Mouse (Mus musculus) Patski (cell line): ENCODE measurements at regions not wholly inside any gene's neighbourhood (a gene's known extent, or its start where the extent isn't known, plus 50 kb on each side); places are given as distances from the start of the nearest gene placed in this dataset.

Experiments
- ATAC-seq: fragments of 100-300 bp; one replicate; pipeline ENCODE4 v1.8.0; 2021
- CTCF ChIA-PET: fragments of 350-600 bp; sonication (Branson Sonifier 250); formaldehyde crosslinking; loops from one replicate; lab custom pipeline; 2022; ENCODE audit warnings: inconsistent platforms; lab: Charles Lee
- POLR2A ChIA-PET: fragments of 350-600 bp; sonication (Branson Sonifier 250); formaldehyde crosslinking; loops from one replicate; lab custom pipeline; 2022; ENCODE audit warnings: antibody characterized with exemption, inconsistent platforms; lab: Charles Lee
- DNase-seq: peaks from one replicate; pipeline ENCODE4 v3.0.0-alpha.2; 2011; ENCODE audit warnings: low read depth, low spot score
- H3K27me3 ChIP-seq: fragments of 371-371 bp; one replicate; pipeline ENCODE4 v1.5.1; 2021
- CTCF ChIP-seq: fragments of 100-300 bp; IDR thresholded peaks from one replicate; pipeline ENCODE4 v1.5.1; 2021
- in situ Hi-C: fragments of 300-500 bp; cut with MboI; formaldehyde crosslinking; loops from 3 replicates; pipeline ENCODE4 v1.11.1; 2018; ENCODE audit warnings: low pct_unique_long_range_greater_than_20kb, mixed read lengths

- in situ Hi-C loops, result no loop called here
- POLR2A ChIA-PET, result no interaction called here
- TF ChIP-seq CTCF, result no peak
- H3K27me3 ChIP-seq, result no peaks in the 10 kb centered on the region
- CTCF ChIA-PET, result no interaction called here
- ATAC-seq, result no peak
- DNase-seq, result no peak
Observed at GRCm38 (mm10) chr1:5311656-5312055, 504.0 kb downstream of the Gm37988 start.

GRCm38 (mm10) chr1:5315839-5316238, 508.1 kb downstream of the Gm37988 start:
- no peak for ATAC-seq
- in situ Hi-C loops, result no loop called here
- ChIA-PET POLR2A (no interaction called here), CTCF (no interaction called here)
- no peak for TF ChIP-seq CTCF
- H3K27me3 ChIP-seq, result no peaks in the 10 kb centered on the region
- no peak for DNase-seq

DNA sequence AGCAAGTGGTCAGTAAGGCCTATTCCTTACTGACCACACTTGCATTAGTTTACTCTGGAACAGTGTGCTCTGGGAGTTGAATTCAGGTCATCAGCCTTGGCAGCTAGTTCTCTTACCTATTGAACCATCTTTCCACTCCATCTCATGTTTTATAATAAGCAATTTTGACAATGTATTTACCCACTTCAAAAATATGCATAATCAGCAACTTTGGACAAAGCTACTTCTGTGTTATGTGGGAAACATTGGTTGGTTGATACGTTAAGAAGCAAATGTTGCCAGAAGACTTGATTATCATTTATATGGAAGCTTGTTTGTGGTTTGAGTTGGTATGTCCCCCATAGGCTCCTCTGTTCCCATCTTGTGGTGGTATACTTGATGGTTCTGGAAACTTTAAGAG, 509.4 kb downstream of the Gm37988 start:
- in situ Hi-C loops, result no loop called here
- TF ChIP-seq CTCF, result no peak
- DNase-seq, result no peak
- H3K27me3 ChIP-seq, result no peaks in the 10 kb centered on the region
- POLR2A ChIA-PET, result no interaction called here
- no peak for ATAC-seq
- CTCF ChIA-PET, result no interaction called here

DNA sequence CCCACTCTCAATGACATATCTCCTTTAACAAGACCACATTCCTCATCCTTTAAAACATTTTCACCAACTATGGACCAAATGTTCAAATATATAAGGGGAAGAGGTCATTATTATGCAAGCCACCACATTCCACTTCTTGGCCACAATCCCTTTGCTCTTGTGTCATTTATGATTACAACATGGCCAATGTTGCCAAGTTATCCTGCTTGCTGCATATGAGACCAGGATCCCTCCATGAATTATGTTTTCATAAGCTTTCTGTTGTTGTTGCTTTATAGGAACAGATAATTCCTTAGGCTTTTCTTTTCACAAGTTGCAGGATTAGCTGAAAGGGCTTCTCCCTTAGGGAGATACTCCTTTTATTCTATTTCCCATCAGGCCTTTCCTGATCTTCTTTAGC, 518.6 kb downstream of the Gm37988 start:
- in situ Hi-C loops, result no loop called here
- ChIA-PET CTCF (no interaction called here), POLR2A (no interaction called here)
- H3K27me3 ChIP-seq, result no peaks in the 10 kb centered on the region
- TF ChIP-seq CTCF, result no peak
- DNase-seq (no peak), ATAC-seq (no peak)
